In genomic region chr17:66996016-66996415, GRCm38 (mm10) we compare ENCODE assay signal across 17 mouse cellular contexts.
DNase-seq lines count a peak whose midpoint lies in the region.
"Had no signal": no experiment of that assay in that cellular context is flagged by ENCODE, and none has a peak within 500 bp of the region (broad histone marks: within the 10 kb centered on the region; RNA-seq: fewer than 3 reads in every experiment).

No protein-coding gene starts in this region.

- H3K9me3 ChIP-seq in heart, embryonic 10.5 days: 0 out of 2 replicates have a peak, but pooled peaks cover 6% of the 10 kb centered on the region

- H3K27ac ChIP-seq in heart, embryonic 10.5 days: no peak overlapping the region

- intact Hi-C loops in heart, postnatal 14 days (cut with DNase I): no loop called here

- H3K27me3 ChIP-seq in heart, embryonic 10.5 days (ENCODE audit: insufficient read depth, poor library complexity, severe bottlenecking): no peaks in the 10 kb centered on the region
- H3K27me3 ChIP-seq: CH12.LX, Patski had no signal

- H3K36me3 ChIP-seq in heart, embryonic 10.5 days: 0 out of 2 replicates have a peak, but pooled peaks cover 6% of the 10 kb centered on the region
- H3K36me3 ChIP-seq: G1E had no signal

- DNase-seq in heart, adult 11 months: peak; percentile 89
- DNase-seq in heart, postnatal 14 days: no peak
- DNase-seq in heart, embryonic 10.5 days (ENCODE audit: low spot score): peak; percentile 52
- DNase-seq in heart, adult 9 months (ENCODE audit: low spot score in 2 of 2): no peak
- DNase-seq: adrenal gland, adult 2 months; adrenal gland, adult 8-10 months; adrenal gland, postnatal 10 days; adrenal gland, postnatal 14 days; adrenal gland, postnatal 25 days; adrenal gland, postnatal 36 days; B cell, adult 2 months; cerebellum, adult 11 months; cerebellum, adult 11-12 months; cerebellum, adult 18-20 months had no signal

- H3K4me3 ChIP-seq in heart, embryonic 10.5 days: no peak overlapping the region

- H3K4me1 ChIP-seq in heart, embryonic 10.5 days: no peaks in the 10 kb centered on the region

- WGBS in heart, embryonic 10.5 days: 88% methylated on average over 6 of the region's 6 CpGs

Comparison
In these comparisons a context has a peak if more than half of its experiments do, and no peak if none do; other contexts are left out.
1. DNase-seq: peak in heart, adult 11 months (single experiment) and heart, embryonic 10.5 days (single experiment); none in heart, postnatal 14 days (0 of 2) and heart, adult 9 months (0 of 2).